Mouse (Mus musculus) kidney, postnatal 0 days (tissue): ENCODE data around the gene Tnfaip8l3. TPM values are rescaled to one million over a fixed set of nuclear protein-coding genes. Genes with fewer than 3 reads are reported as not detected.

Experiments
- ATAC-seq: fragments of 200-750 bp; cut with Nextera tagmentation; replicated peaks from 2 replicates; pipeline ENCODE4 v1.8.0; 2017; ENCODE audit warnings: low read depth, moderate number of reproducible peaks, moderate TSS enrichment, moderate library complexity; ENCODE audit not compliant: low FRiP score
- DNase-seq: peaks from one replicate; pipeline ENCODE4 v3.0.0-alpha.2; 2016; ENCODE audit warnings: low spot score
- H3K27ac ChIP-seq: fragments of 300-500 bp; sonication (generic); 2 replicates; pipeline ENCODE4 v1.5.1; 2014; ENCODE audit warnings: mild to moderate bottlenecking
- H3K27me3 ChIP-seq: fragments of 300-500 bp; sonication (generic); 2 replicates; pipeline ENCODE4 v1.6.1; 2014; ENCODE audit warnings: low read length, mixed read lengths; ENCODE audit not compliant: insufficient read depth
- H3K36me3 ChIP-seq: fragments of 300-500 bp; sonication (generic); 2 replicates; pipeline ENCODE4 v1.6.1; 2014; ENCODE audit warnings: low read length, mixed read lengths; ENCODE audit not compliant: insufficient read depth
- H3K4me1 ChIP-seq: fragments of 300-500 bp; sonication (generic); replicated peaks from 2 replicates; pipeline ENCODE4 v1.6.1; 2014; ENCODE audit warnings: antibody characterized with exemption, low read length, mixed read lengths; ENCODE audit not compliant: insufficient read depth
- H3K4me2 ChIP-seq: fragments of 300-500 bp; sonication (generic); 2 replicates; pipeline ENCODE4 v1.6.1; 2014; ENCODE audit warnings: mild to moderate bottlenecking, low read length, moderate library complexity, mixed read lengths
- H3K4me3 ChIP-seq: fragments of 300-500 bp; sonication (generic); replicated peaks from 2 replicates; pipeline ENCODE4 v1.5.1; 2014; ENCODE audit warnings: low read depth, low read length
- H3K9ac ChIP-seq: fragments of 300-500 bp; sonication (generic); 2 replicates; pipeline ENCODE4 v1.6.1; 2014; ENCODE audit warnings: low read depth, low read length
- H3K9me3 ChIP-seq: fragments of 300-500 bp; sonication (generic); replicated peaks from 2 replicates; pipeline ENCODE4 v1.6.1; 2016; ENCODE audit warnings: low read length, inconsistent platforms, mixed read lengths
- CTCF ChIP-seq: IDR thresholded peaks from 2 replicates; pipeline ENCODE4 v1.5.1; 2016; ENCODE audit warnings: antibody characterized with exemption, low read depth, mild to moderate bottlenecking, moderate library complexity
- WGBS: fragments of 180-500 bp; shearing (Covaris S2); extraction: QIAGEN DNeasy Blood & Tissue Kit; methylation state at CpG from one replicate; pipeline ENCODE4 v1.1.7; 2014; 5-methylcytosine and 5-hydroxymethylcytosine counted together
- polyA plus RNA-seq: library from polyadenylated mRNA; unstranded; fragments of >200 nt; fragmentation: Nextera tagmentation; extraction: Ambion mirVana; gene quantifications from 2 replicates; pipeline ENCODE4 v1.2.1, GENCODE M21; 2015

The Tnfaip8l3 gene
- 0.30 and 0.33 TPM in 2 replicates for polyA plus RNA-seq

GRCm38 (mm10) chr9:54068032-54068649 lies at the start of gene Tnfaip8l3:
TSS of gene Tnfaip8l3 (minus strand) at chr9:54068388.
- no peak for TF ChIP-seq CTCF
- Histone ChIP-seq H3K27me3 (peaks cover 8% of the 10 kb centered on the region; the same call in 1 of the 2 replicates), H3K9ac (peak within 1 kb of the TSS; percentile 55), H3K36me3 (no peaks in the 10 kb centered on the region), H3K4me1 (no peaks in the 10 kb centered on the region), H3K4me3 (peak within 1 kb of the TSS; percentile 52), H3K9me3 (no peaks in the 10 kb centered on the region), H3K4me2 (peak within 1 kb of the TSS; percentile 97), H3K27ac (no peak within 1 kb of the TSS)
- peak; percentile 31 for DNase-seq
- ATAC-seq: peak; percentile 88
- WGBS: 1% methylated on average over 34 of the region's 35 CpGs

GRCm38 (mm10) chr9:54112726-54113125 lies 44.5 kb upstream of the Tnfaip8l3 start:
- no peaks in the 10 kb centered on the region for H3K4me1 ChIP-seq
- H3K27me3 ChIP-seq: no peaks in the 10 kb centered on the region
- no peak overlapping the region for H3K4me3 ChIP-seq
- no peak overlapping the region for H3K4me2 ChIP-seq
- ATAC-seq: no peak
- H3K36me3 ChIP-seq: no peaks in the 10 kb centered on the region
- H3K9ac ChIP-seq: no peak overlapping the region
- H3K27ac ChIP-seq: no peak overlapping the region
- TF ChIP-seq CTCF: peak; percentile 75
- no peaks in the 10 kb centered on the region for H3K9me3 ChIP-seq
- DNase-seq: peak; percentile 48

- TF ChIP-seq CTCF: no peak
- H3K4me3 ChIP-seq: no peak overlapping the region
- no peak overlapping the region for H3K27ac ChIP-seq
- H3K4me2 ChIP-seq: no peak overlapping the region
- ATAC-seq: no peak
- no peaks in the 10 kb centered on the region for H3K4me1 ChIP-seq
- H3K9me3 ChIP-seq: no peaks in the 10 kb centered on the region
- no peak for DNase-seq
- H3K36me3 ChIP-seq: no peaks in the 10 kb centered on the region
- H3K9ac ChIP-seq: no peak overlapping the region
- H3K27me3 ChIP-seq: no peaks in the 10 kb centered on the region
Observed at GRCm38 (mm10) chr9:54098636-54099035, 30.4 kb upstream of the Tnfaip8l3 start.

GRCm38 (mm10) chr9:54097091-54097490 lies 28.9 kb upstream of the Tnfaip8l3 start:
- no peak for TF ChIP-seq CTCF
- H3K36me3 ChIP-seq: no peaks in the 10 kb centered on the region
- no peak overlapping the region for H3K27ac ChIP-seq
- ATAC-seq: no peak
- H3K27me3 ChIP-seq: no peaks in the 10 kb centered on the region
- no peak overlapping the region for H3K4me2 ChIP-seq
- H3K4me3 ChIP-seq: no peak overlapping the region
- no peaks in the 10 kb centered on the region for H3K9me3 ChIP-seq
- no peak for DNase-seq
- WGBS: 79% methylated on average over 6 of the region's 6 CpGs
- no peak overlapping the region for H3K9ac ChIP-seq
- H3K4me1 ChIP-seq: no peaks in the 10 kb centered on the region

- Histone ChIP-seq H3K36me3 (no peaks in the 10 kb centered on the region), H3K9me3 (no peaks in the 10 kb centered on the region), H3K4me3 (no peak overlapping the region), H3K4me2 (no peak overlapping the region), H3K27ac (no peak overlapping the region), H3K9ac (no peak overlapping the region), H3K4me1 (no peaks in the 10 kb centered on the region), H3K27me3 (no peaks in the 10 kb centered on the region)
- no peak for TF ChIP-seq CTCF
- 70% methylated on average over 3 of the region's 3 CpGs for WGBS
- DNase-seq (no peak), ATAC-seq (no peak)
Observed at GRCm38 (mm10) chr9:54084245-54084644, 16.1 kb upstream of the Tnfaip8l3 start.

GRCm38 (mm10) chr9:54077740-54078139 lies 9.6 kb upstream of the Tnfaip8l3 start:
- no peak for TF ChIP-seq CTCF

GRCm38 (mm10) chr9:54074901-54075300 lies 6.7 kb upstream of the Tnfaip8l3 start:
- no peaks in the 10 kb centered on the region; the same call in 1 of the 2 replicates for H3K27me3 ChIP-seq
- no peak overlapping the region for H3K4me3 ChIP-seq
- no peak overlapping the region for H3K4me2 ChIP-seq
- no peaks in the 10 kb centered on the region for H3K36me3 ChIP-seq
- no peak overlapping the region for H3K27ac ChIP-seq
- no peaks in the 10 kb centered on the region for H3K9me3 ChIP-seq
- peak; percentile 71 for DNase-seq
- no peak for ATAC-seq
- H3K9ac ChIP-seq: no peak overlapping the region
- no peaks in the 10 kb centered on the region for H3K4me1 ChIP-seq
- no peak for TF ChIP-seq CTCF
- 46% methylated on average over 3 of the region's 3 CpGs for whole genome bisulfite sequencing

More at GRCm38 (mm10) chr9:54077740-54078139, 9.6 kb upstream of the Tnfaip8l3 start:
- Histone ChIP-seq H3K9ac (no peak overlapping the region), H3K4me3 (no peak overlapping the region), H3K9me3 (no peaks in the 10 kb centered on the region), H3K36me3 (no peaks in the 10 kb centered on the region), H3K4me1 (no peaks in the 10 kb centered on the region), H3K27ac (no peak overlapping the region), H3K4me2 (no peak overlapping the region), H3K27me3 (no peaks in the 10 kb centered on the region)
- 76% methylated on average over 2 of the region's 2 CpGs for WGBS
- ATAC-seq: no peak
- no peak for DNase-seq
